Mouse (Mus musculus): ENCODE measurements at regions not wholly inside any gene's neighbourhood (a gene's known extent, or its start where the extent isn't known, plus 50 kb on each side); places are given as distances from the start of the nearest gene placed in this dataset.

GRCm38 (mm10) chr16:30652692-30653091 is 53.2 kb downstream of the Fam43a start:
- DNase-seq (ENCODE audit: low read depth, low spot score) = no peak

- peak; percentile 73 for DNase-seq (ENCODE audit: low read depth, low spot score)
Measured at GRCm38 (mm10) chr16:30653806-30654205, 54.3 kb downstream of the Fam43a start.

GRCm38 (mm10) chr16:30654226-30654625 is 54.7 kb downstream of the Fam43a start:
- DNase-seq (ENCODE audit: low read depth, low spot score) = no peak

GRCm38 (mm10) chr16:30655798-30656221 is 56.3 kb downstream of the Fam43a start:
- DNase-seq (ENCODE audit: low read depth, low spot score) = peak; percentile 59

- no peak for DNase-seq (ENCODE audit: low read depth, low spot score)
Measured at GRCm38 (mm10) chr16:30656881-30657280, 57.4 kb downstream of the Fam43a start.

GRCm38 (mm10) chr16:30658921-30659320 is 59.4 kb downstream of the Fam43a start:
- DNase-seq (ENCODE audit: low read depth, low spot score) = no peak

GRCm38 (mm10) chr16:30661086-30661977 is 61.8 kb downstream of the Fam43a start:
- peak; percentile 46 for DNase-seq (ENCODE audit: low read depth, low spot score)

GRCm38 (mm10) chr16:30663055-30663454 is 63.5 kb downstream of the Fam43a start:
- DNase-seq (ENCODE audit: low read depth, low spot score) = peak; percentile 66

- DNase-seq (ENCODE audit: low read depth, low spot score) = no peak
Measured at GRCm38 (mm10) chr16:30663971-30664370, 64.4 kb downstream of the Fam43a start.

- no peak for DNase-seq (ENCODE audit: low read depth, low spot score)
Measured at GRCm38 (mm10) chr16:30664433-30664832, 64.9 kb downstream of the Fam43a start.

GRCm38 (mm10) chr16:30665881-30666280 is 66.4 kb downstream of the Fam43a start:
- DNase-seq (ENCODE audit: low read depth, low spot score) = no peak

GRCm38 (mm10) chr16:30669883-30670282 is 70.4 kb downstream of the Fam43a start:
- no peak for DNase-seq (ENCODE audit: low read depth, low spot score)

GRCm38 (mm10) chr16:30671584-30671983 is 72.1 kb downstream of the Fam43a start:
- no peak for DNase-seq (ENCODE audit: low read depth, low spot score)

GRCm38 (mm10) chr16:30672776-30673550 is 73.4 kb downstream of the Fam43a start:
- peak; percentile 72 for DNase-seq (ENCODE audit: low read depth, low spot score)

GRCm38 (mm10) chr16:30673662-30674061 is 74.1 kb downstream of the Fam43a start:
- DNase-seq (ENCODE audit: low read depth, low spot score) = no peak

GRCm38 (mm10) chr16:30675829-30676228 is 76.3 kb downstream of the Fam43a start:
- no peak for DNase-seq (ENCODE audit: low read depth, low spot score)

GRCm38 (mm10) chr16:30677016-30677415 is 77.5 kb downstream of the Fam43a start:
- DNase-seq (ENCODE audit: low read depth, low spot score) = no peak

GRCm38 (mm10) chr16:30677896-30678707 is 78.6 kb downstream of the Fam43a start:
- no peak for DNase-seq (ENCODE audit: low read depth, low spot score)

- DNase-seq (ENCODE audit: low read depth, low spot score) = no peak
Measured at GRCm38 (mm10) chr16:30678708-30679492, 79.4 kb downstream of the Fam43a start.

- DNase-seq (ENCODE audit: low read depth, low spot score) = no peak
Measured at GRCm38 (mm10) chr16:30679493-30679811, 79.9 kb downstream of the Fam43a start.

GRCm38 (mm10) chr16:30681421-30681820 is 81.9 kb downstream of the Fam43a start:
- DNase-seq (ENCODE audit: low read depth, low spot score) = no peak
